In the genomic region with DNA sequence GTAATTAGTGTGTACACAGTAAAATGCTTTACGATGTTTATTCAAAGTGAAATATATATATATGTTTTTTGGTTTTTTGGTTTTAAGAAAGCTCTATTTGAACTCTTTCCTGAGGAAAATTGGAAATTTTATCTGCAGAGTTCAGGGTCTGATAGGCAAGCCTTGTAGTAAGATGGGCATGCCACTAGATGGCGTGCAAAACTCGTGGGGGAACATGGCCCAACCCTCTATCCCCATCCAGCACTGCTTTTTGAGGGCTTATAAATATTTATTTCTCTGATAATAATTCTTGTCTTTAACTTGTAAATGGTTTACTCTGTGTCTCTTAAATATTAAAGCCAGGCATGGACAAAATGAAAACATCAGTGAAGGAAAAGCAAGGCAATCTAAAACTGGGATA, we compare ENCODE assay signal across 8 mouse cellular contexts.
DNase-seq lines count a peak whose midpoint lies in the region; ATAC-seq and TF ChIP-seq lines count a peak whose summit lies in the region.

No protein-coding gene starts in this region.

- WGBS in liver, adult 2 months = 18% methylated on average over 3 of the region's 3 CpGs
- 17% methylated on average over 3 of the region's 3 CpGs for WGBS in liver, embryonic 11.5 days
- WGBS in embryonic facial prominence, embryonic 11.5 days = 22% methylated on average over 3 of the region's 3 CpGs

- DNase-seq in CD4-positive, CD25-positive, alpha-beta regulatory T cell, adult 2 months (ENCODE audit: low read depth, low spot score) = peak; percentile 10
- DNase-seq in liver, adult 2 months (ENCODE audit: extremely low read depth, low read depth, low spot score) = peak; percentile 31
- no peak for DNase-seq in liver, embryonic 11.5 days (ENCODE audit: low spot score)
- DNase-seq in embryonic facial prominence, embryonic 11.5 days (ENCODE audit: low spot score) = peak; percentile 71
- peak; percentile 21 to 76 for DNase-seq in kidney, postnatal 36 days
- peak; percentile 35 to 52 for DNase-seq in lung, postnatal 4 days
- DNase-seq in urinary bladder, postnatal 36 days (ENCODE audit: low spot score in 2 of 2) = peak; percentile 33 to 65

- H3K9me3 ChIP-seq in liver, embryonic 11.5 days (ENCODE audit: control insufficient read depth, low read length) = no peaks in the 10 kb centered on the region
- H3K9me3 ChIP-seq in embryonic facial prominence, embryonic 11.5 days (replicated peaks; ENCODE audit: control insufficient read depth, low read length) = no peaks in the 10 kb centered on the region

- no peaks in the 10 kb centered on the region for H3K27me3 ChIP-seq in liver, adult 2 months (ENCODE audit: control insufficient read depth, insufficient read depth, low read length)
- no peaks in the 10 kb centered on the region for H3K27me3 ChIP-seq in liver, embryonic 11.5 days (replicated peaks; ENCODE audit: control insufficient read depth, insufficient read depth, low read length)
- H3K27me3 ChIP-seq in embryonic facial prominence, embryonic 11.5 days (ENCODE audit: control insufficient read depth, insufficient read depth, low read length) = no peaks in the 10 kb centered on the region

- H3K36me3 ChIP-seq in liver, adult 2 months (ENCODE audit: control insufficient read depth, insufficient read depth, low read length) = no peaks in the 10 kb centered on the region
- no peaks in the 10 kb centered on the region for H3K36me3 ChIP-seq in liver, embryonic 11.5 days (ENCODE audit: control insufficient read depth, insufficient read depth, low read length)
- no peaks in the 10 kb centered on the region for H3K36me3 ChIP-seq in embryonic facial prominence, embryonic 11.5 days (replicated peaks; ENCODE audit: control insufficient read depth, insufficient read depth, low read depth, low read length)

- no peak overlapping the region for H3K27ac ChIP-seq in liver, adult 2 months (replicated peaks; ENCODE audit: insufficient read depth, low read depth, low read length)
- H3K27ac ChIP-seq in liver, embryonic 11.5 days (ENCODE audit: low read depth, low read length) = no peak overlapping the region
- H3K27ac ChIP-seq in embryonic facial prominence, embryonic 11.5 days (replicated peaks; ENCODE audit: low read depth, low read length) = no peak overlapping the region

- H3K4me2 ChIP-seq in liver, embryonic 11.5 days = no peak overlapping the region
- no peak overlapping the region for H3K4me2 ChIP-seq in embryonic facial prominence, embryonic 11.5 days (ENCODE audit: low read depth, low read length)

- no peaks in the 10 kb centered on the region for H3K4me1 ChIP-seq in liver, adult 2 months (ENCODE audit: control insufficient read depth, insufficient read depth, low read length)
- no peaks in the 10 kb centered on the region for H3K4me1 ChIP-seq in liver, embryonic 11.5 days (replicated peaks; ENCODE audit: control insufficient read depth, insufficient read depth, low read length)
- H3K4me1 ChIP-seq in embryonic facial prominence, embryonic 11.5 days (ENCODE audit: control insufficient read depth, insufficient read depth, low read length) = no peaks in the 10 kb centered on the region

- no peak for ATAC-seq in CD4-positive, CD25-positive, alpha-beta regulatory T cell, adult 4 months
- no peak for ATAC-seq in liver, embryonic 11.5 days (replicated peaks; ENCODE audit: low FRiP score)
- ATAC-seq in embryonic facial prominence, embryonic 11.5 days (replicated peaks; ENCODE audit: insufficient number of reproducible peaks, low FRiP score, low TSS enrichment, low read depth) = no peak

- TF ChIP-seq CTCF in liver, adult 2 months (IDR thresholded peaks at IDR 0.05; ENCODE audit: low read depth, low read length) = peak; percentile 82

- H3K9ac ChIP-seq in liver, adult 2 months (ENCODE audit: low read depth, low read length) = no peak overlapping the region
- H3K9ac ChIP-seq in liver, embryonic 11.5 days (ENCODE audit: low read depth, low read length) = no peak overlapping the region
- H3K9ac ChIP-seq in embryonic facial prominence, embryonic 11.5 days (replicated peaks; ENCODE audit: low read length) = no peak overlapping the region

- no peaks in the 10 kb centered on the region for H3K79me2 ChIP-seq in liver, adult 2 months (ENCODE audit: control insufficient read depth, insufficient read depth, low read length)

- TF ChIP-seq POLR2A in liver, adult 2 months (IDR thresholded peaks at IDR 0.05; ENCODE audit: extremely low read depth, insufficient read depth, low read length) = no peak

- no peak overlapping the region for H3K4me3 ChIP-seq in liver, adult 2 months (ENCODE audit: insufficient read depth, low read depth, low read length)
- H3K4me3 ChIP-seq in liver, embryonic 11.5 days (ENCODE audit: low read depth, low read length) = no peak overlapping the region
- no peak overlapping the region for H3K4me3 ChIP-seq in embryonic facial prominence, embryonic 11.5 days (ENCODE audit: low read depth, low read length)
